Mouse (Mus musculus): ENCODE measurements around the gene Dnah3. TPM values are rescaled to one million over a fixed set of nuclear protein-coding genes. Genes with fewer than 3 reads are reported as not detected.

Dnah3 gene
- polyA plus RNA-seq, 1 experiment, result 0.48 TPM

- H3K4me1 ChIP-seq (ENCODE audit: control insufficient read depth, insufficient read depth, insufficient read length, low read length), result peaks cover 8% of the 10 kb centered on the region
- peak overlapping the region; percentile 81 for H3K27ac ChIP-seq (replicated peaks; ENCODE audit: low read depth, low read length)
- H3K4me3 ChIP-seq (ENCODE audit: insufficient read depth, low read depth, low read length), result no peak overlapping the region
Observed at GRCm38 (mm10) chr7:119941569-119941968, 153.5 kb downstream of the Dnah3 start.

- Histone ChIP-seq H3K4me3 (ENCODE audit: insufficient read depth, low read depth, low read length) (no peak overlapping the region), H3K27ac (replicated peaks; ENCODE audit: low read depth, low read length) (no peak overlapping the region), H3K4me1 (ENCODE audit: control insufficient read depth, insufficient read depth, insufficient read length, low read length) (peaks cover 5% of the 10 kb centered on the region)
Observed at GRCm38 (mm10) chr7:119937036-119937435, 158.0 kb downstream of the Dnah3 start.

- H3K27ac ChIP-seq (replicated peaks; ENCODE audit: low read depth, low read length), result no peak overlapping the region
- peaks cover 3% of the 10 kb centered on the region for H3K4me1 ChIP-seq (ENCODE audit: control insufficient read depth, insufficient read depth, insufficient read length, low read length)
- no peak overlapping the region for H3K4me3 ChIP-seq (ENCODE audit: insufficient read depth, low read depth, low read length)
Observed at GRCm38 (mm10) chr7:119936321-119936720, 158.8 kb downstream of the Dnah3 start.

GRCm38 (mm10) chr7:119928783-119929440, 166.2 kb downstream of the Dnah3 start:
- peaks cover 8% of the 10 kb centered on the region; the same call in 1 of the 2 replicates for H3K4me1 ChIP-seq (ENCODE audit: control insufficient read depth, insufficient read depth, insufficient read length, low read length)
- H3K4me3 ChIP-seq (ENCODE audit: insufficient read depth, low read depth, low read length), result no peak overlapping the region
- H3K27ac ChIP-seq (replicated peaks; ENCODE audit: low read depth, low read length), result peak overlapping the region; percentile 96

GRCm38 (mm10) chr7:119921054-119921453, 174.0 kb downstream of the Dnah3 start:
- H3K4me3 ChIP-seq (ENCODE audit: insufficient read depth, low read depth, low read length), result no peak overlapping the region
- H3K27ac ChIP-seq (replicated peaks; ENCODE audit: low read depth, low read length), result no peak overlapping the region
- H3K4me1 ChIP-seq (ENCODE audit: control insufficient read depth, insufficient read depth, insufficient read length, low read length), result no peaks in the 10 kb centered on the region

- no peak overlapping the region for H3K4me3 ChIP-seq (ENCODE audit: insufficient read depth, low read depth, low read length)
- H3K27ac ChIP-seq (replicated peaks; ENCODE audit: low read depth, low read length), result peak overlapping the region; percentile 36; the same call in 1 of the 2 replicates
Observed at GRCm38 (mm10) chr7:119920457-119920856, 174.6 kb downstream of the Dnah3 start.

GRCm38 (mm10) chr7:119911727-119912126, 183.4 kb downstream of the Dnah3 start:
- Histone ChIP-seq H3K4me1 (ENCODE audit: control insufficient read depth, insufficient read depth, insufficient read length, low read length) (peaks cover 3% of the 10 kb centered on the region), H3K4me3 (ENCODE audit: insufficient read depth, low read depth, low read length) (no peak overlapping the region), H3K27ac (replicated peaks; ENCODE audit: low read depth, low read length) (peak overlapping the region; percentile 33)

More at GRCm38 (mm10) chr7:119920457-119920856, 174.6 kb downstream of the Dnah3 start:
- no peaks in the 10 kb centered on the region for H3K4me1 ChIP-seq (ENCODE audit: control insufficient read depth, insufficient read depth, insufficient read length, low read length)

GRCm38 (mm10) chr7:119906523-119907215, 188.4 kb downstream of the Dnah3 start:
- Histone ChIP-seq H3K4me1 (ENCODE audit: control insufficient read depth, insufficient read depth, insufficient read length, low read length) (peaks cover 3% of the 10 kb centered on the region; the same call in 1 of the 2 replicates), H3K27ac (replicated peaks; ENCODE audit: low read depth, low read length) (no peak overlapping the region), H3K4me3 (ENCODE audit: insufficient read depth, low read depth, low read length) (no peak overlapping the region)

- H3K27ac ChIP-seq (replicated peaks; ENCODE audit: low read depth, low read length), result no peak overlapping the region
- no peak overlapping the region for H3K4me3 ChIP-seq (ENCODE audit: insufficient read depth, low read depth, low read length)
Observed at GRCm38 (mm10) chr7:119899386-119900057, 195.6 kb downstream of the Dnah3 start.

GRCm38 (mm10) chr7:119898247-119898856, 196.7 kb downstream of the Dnah3 start:
- H3K27ac ChIP-seq (replicated peaks; ENCODE audit: low read depth, low read length), result peak overlapping the region; percentile 26; the same call in 1 of the 2 replicates
- no peak overlapping the region for H3K4me3 ChIP-seq (ENCODE audit: insufficient read depth, low read depth, low read length)
- peaks cover 5% of the 10 kb centered on the region; the same call in 1 of the 2 replicates for H3K4me1 ChIP-seq (ENCODE audit: control insufficient read depth, insufficient read depth, insufficient read length, low read length)

More at GRCm38 (mm10) chr7:119899386-119900057, 195.6 kb downstream of the Dnah3 start:
- 0 out of 2 replicates have a peak, but pooled peaks cover 3% of the 10 kb centered on the region for H3K4me1 ChIP-seq (ENCODE audit: control insufficient read depth, insufficient read depth, insufficient read length, low read length)

- 0 out of 2 replicates have a peak overlapping the region, but pooled peaks have one; percentile 26 for H3K27ac ChIP-seq (replicated peaks; ENCODE audit: low read depth, low read length)
- H3K4me3 ChIP-seq (ENCODE audit: insufficient read depth, low read depth, low read length), result no peak overlapping the region
- H3K4me1 ChIP-seq (ENCODE audit: control insufficient read depth, insufficient read depth, insufficient read length, low read length), result peaks cover 5% of the 10 kb centered on the region; the same call in 1 of the 2 replicates
Observed at GRCm38 (mm10) chr7:119897521-119898109, 197.5 kb downstream of the Dnah3 start.

- Histone ChIP-seq H3K4me1 (ENCODE audit: control insufficient read depth, insufficient read depth, insufficient read length, low read length) (peaks cover 7% of the 10 kb centered on the region; the same call in 1 of the 2 replicates), H3K27ac (replicated peaks; ENCODE audit: low read depth, low read length) (peak within 1 kb of the TSS; percentile 100)
Observed at GRCm38 (mm10) chr7:119895639-119896512, 199.2 kb downstream of the Dnah3 start, which contains the start of the genes Lyrm1 and Dcun1d3. Lyrm1 (plus strand) TSS chr7:119895861. Dcun1d3 (minus strand) TSS chr7:119896298.

GRCm38 (mm10) chr7:119894818-119895544, 200.1 kb downstream of the Dnah3 start:
- Histone ChIP-seq H3K4me1 (ENCODE audit: control insufficient read depth, insufficient read depth, insufficient read length, low read length) (peaks cover 8% of the 10 kb centered on the region; the same call in 1 of the 2 replicates), H3K27ac (replicated peaks; ENCODE audit: low read depth, low read length) (peak overlapping the region; percentile 90), H3K4me3 (ENCODE audit: insufficient read depth, low read depth, low read length) (peak overlapping the region; percentile 68)

More at GRCm38 (mm10) chr7:119895639-119896512, 199.2 kb downstream of the Dnah3 start, which contains the start of the genes Lyrm1 and Dcun1d3:
- H3K4me3 ChIP-seq (ENCODE audit: insufficient read depth, low read depth, low read length), result peak within 1 kb of the TSS; percentile 82

All from brown adipose tissue, adult 24 weeks (tissue).